ENCODE assay signal across 17 mouse cellular contexts in genomic region chr13:73457301-73457700, GRCm38 (mm10).
"Had no signal": no experiment of that assay in that cellular context is flagged by ENCODE, and none has a peak within 500 bp of the region (broad histone marks: within the 10 kb centered on the region; RNA-seq: fewer than 3 reads in every experiment).

No protein-coding gene starts in this region.

- ATAC-seq: liver, postnatal 0 days; midbrain, embryonic 13.5 days; midbrain, embryonic 15.5 days had no signal

- H3K4me3 ChIP-seq: liver, embryonic 13.5 days; liver, embryonic 15.5 days; lung, embryonic 15.5 days; megakaryocyte, embryonic 14.5 days; midbrain, embryonic 13.5 days; midbrain, embryonic 15.5 days; neural tube, embryonic 12.5 days had no signal

- H3K27me3 ChIP-seq: liver, embryonic 13.5 days; liver, embryonic 15.5 days; lung, embryonic 15.5 days; midbrain, embryonic 13.5 days; midbrain, embryonic 15.5 days; neural tube, embryonic 12.5 days had no signal

- H3K36me3 ChIP-seq: liver, embryonic 13.5 days; liver, embryonic 15.5 days; lung, embryonic 15.5 days; midbrain, embryonic 13.5 days; midbrain, embryonic 15.5 days; neural tube, embryonic 12.5 days had no signal

- H3K9ac ChIP-seq: liver, embryonic 13.5 days; liver, embryonic 15.5 days; liver, postnatal 0 days; lung, embryonic 15.5 days; midbrain, embryonic 13.5 days; midbrain, embryonic 15.5 days; neural tube, embryonic 12.5 days had no signal

- DNase-seq: liver, embryonic 13.5 days; liver, postnatal 0 days; lung, adult 2 months; lung, postnatal 10 days; right cerebral cortex, postnatal 25 days; right cerebral cortex, postnatal 4 days; spleen, adult 18-20 months; thymus, adult 18-20 months; thymus, postnatal 25 days; thymus, postnatal 4 days had no signal

- H3K4me1 ChIP-seq: midbrain, embryonic 13.5 days; midbrain, embryonic 15.5 days; neural tube, embryonic 12.5 days had no signal

- H3K9me3 ChIP-seq: liver, embryonic 13.5 days; liver, embryonic 15.5 days; lung, embryonic 15.5 days; megakaryocyte, embryonic 14.5 days; midbrain, embryonic 13.5 days; midbrain, embryonic 15.5 days; neural tube, embryonic 12.5 days had no signal

- H3K4me2 ChIP-seq: liver, embryonic 13.5 days; liver, embryonic 15.5 days; lung, embryonic 15.5 days; midbrain, embryonic 13.5 days; midbrain, embryonic 15.5 days; neural tube, embryonic 12.5 days had no signal

- H3K27ac ChIP-seq: liver, embryonic 13.5 days; liver, embryonic 15.5 days; lung, embryonic 15.5 days; macrophage; midbrain, embryonic 13.5 days; midbrain, embryonic 15.5 days; neural tube, embryonic 12.5 days had no signal
